Mouse (Mus musculus) layer of hippocampus, adult 2 months (tissue): ENCODE data around the gene D3Ertd254e. TPM values are rescaled to one million over a fixed set of nuclear protein-coding genes. Genes with fewer than 3 reads are reported as not detected.

Experiments
- DNase-seq, 2 experiments: peaks; one replicate each; pipeline ENCODE4 v3.0.0; 2022; ENCODE audit warnings: low spot score in 2 of 2
- H3K27ac ChIP-seq: fragments of 200-600 bp; 2 replicates; pipeline ENCODE4 v1.8.1; 2022
- H3K4me3 ChIP-seq: fragments of 200-600 bp; 2 replicates; pipeline ENCODE4 v1.8.1; 2022; ENCODE audit warnings: mild to moderate bottlenecking
- CTCF ChIP-seq: fragments of 200-600 bp; conservative IDR thresholded peaks from 2 replicates; pipeline ENCODE4 v1.8.1; 2022; ENCODE audit warnings: antibody characterized with exemption, mild to moderate bottlenecking, moderate library complexity
- total RNA-seq, 2 experiments: library from RNA; stranded (reverse); gene quantifications; 2 replicates each; pipeline ENCODE4 v1.2.3; 2021

D3Ertd254e gene
- total RNA-seq, 2 experiments from 2014 or later = 16.2 to 18.9 TPM

DNA sequence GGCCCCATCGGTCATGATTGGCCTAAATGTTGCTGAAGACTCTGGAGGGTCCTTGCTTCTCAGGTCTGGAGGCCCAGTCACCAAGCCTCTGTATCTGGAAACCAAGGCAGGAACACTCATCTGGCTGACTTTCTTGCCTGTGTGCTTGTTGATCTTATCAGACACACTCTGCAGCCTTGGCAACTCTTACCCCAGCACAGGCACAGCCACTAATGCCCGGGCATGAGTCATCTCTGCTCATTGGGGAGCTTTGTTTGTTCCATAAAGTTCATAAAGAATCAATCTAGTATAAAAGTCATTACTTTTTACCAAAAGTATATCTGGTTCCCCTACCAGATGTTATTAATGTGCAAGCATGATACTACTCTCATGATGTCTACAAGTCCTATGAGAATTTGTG lies 22.9 kb downstream of the D3Ertd254e start:
- Histone ChIP-seq H3K4me3 (no peak overlapping the region), H3K27ac (no peak overlapping the region)
- DNase-seq = no peak
- TF ChIP-seq CTCF = no peak

- Histone ChIP-seq H3K27ac (no peak overlapping the region), H3K4me3 (no peak overlapping the region)
- peak; percentile 82 for TF ChIP-seq CTCF
- peak; percentile 65 to 73 for DNase-seq
Measured at GRCm38 (mm10) chr3:36181519-36181918, 30.7 kb downstream of the D3Ertd254e start.

- TF ChIP-seq CTCF = no peak
- Histone ChIP-seq H3K4me3 (no peak overlapping the region), H3K27ac (0 out of 2 replicates have a peak overlapping the region, but pooled peaks have one; percentile 23)
- DNase-seq = no peak
Measured at GRCm38 (mm10) chr3:36186510-36186909, 35.7 kb downstream of the D3Ertd254e start.

DNA sequence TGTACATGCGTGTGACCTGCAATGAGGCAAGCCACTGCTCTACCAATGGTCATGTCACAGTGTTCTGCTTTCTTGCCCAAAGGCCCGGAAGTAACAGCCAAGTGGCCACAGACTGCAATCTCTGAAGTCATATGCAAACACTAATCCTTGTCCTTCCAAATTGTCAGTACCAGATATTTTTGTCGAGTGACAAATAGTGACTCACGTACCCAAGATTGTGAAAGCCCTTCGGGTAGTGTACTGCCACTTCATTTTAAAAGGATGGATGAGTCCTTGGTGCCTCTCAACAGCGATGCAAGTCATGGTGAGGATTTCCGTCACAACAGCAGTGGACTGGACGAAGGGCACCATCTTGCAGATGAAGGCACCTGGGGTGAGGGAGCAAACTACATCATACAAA lies 38.4 kb downstream of the D3Ertd254e start:
- no peak overlapping the region for H3K27ac ChIP-seq
- TF ChIP-seq CTCF = no peak
- no peak overlapping the region for H3K4me3 ChIP-seq
- DNase-seq = no peak

GRCm38 (mm10) chr3:36201098-36201497 lies 50.3 kb downstream of the D3Ertd254e start:
- no peak overlapping the region for H3K27ac ChIP-seq
- no peak for TF ChIP-seq CTCF
- H3K4me3 ChIP-seq = no peak overlapping the region
- DNase-seq = no peak

DNA sequence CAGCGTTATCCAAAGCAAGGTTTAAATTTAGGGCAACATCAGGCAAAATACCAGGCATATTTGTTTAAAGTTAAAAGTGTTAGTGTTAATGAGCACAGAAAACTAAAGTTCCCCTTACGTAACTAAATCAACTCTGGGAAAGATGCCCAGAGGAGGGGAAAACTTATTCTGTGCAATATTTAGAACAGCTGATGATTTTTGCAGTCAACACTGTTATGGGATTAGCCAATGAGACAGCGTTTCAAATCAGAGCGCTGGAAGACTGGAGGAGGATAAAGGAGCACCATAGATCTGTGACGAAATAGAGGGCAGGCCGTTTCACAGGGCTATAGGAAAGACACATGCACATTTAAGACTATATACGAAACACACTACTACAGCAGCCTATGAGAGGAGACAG lies 52.1 kb downstream of the D3Ertd254e start:
- no peak for TF ChIP-seq CTCF
- Histone ChIP-seq H3K27ac (peak overlapping the region; percentile 64; the same call in 1 of the 2 replicates), H3K4me3 (no peak overlapping the region)
- DNase-seq = peak; percentile 45 to 69

GRCm38 (mm10) chr3:36207520-36208264 lies 56.9 kb downstream of the D3Ertd254e start:
- no peak for TF ChIP-seq CTCF
- no peak overlapping the region for H3K27ac ChIP-seq

DNA sequence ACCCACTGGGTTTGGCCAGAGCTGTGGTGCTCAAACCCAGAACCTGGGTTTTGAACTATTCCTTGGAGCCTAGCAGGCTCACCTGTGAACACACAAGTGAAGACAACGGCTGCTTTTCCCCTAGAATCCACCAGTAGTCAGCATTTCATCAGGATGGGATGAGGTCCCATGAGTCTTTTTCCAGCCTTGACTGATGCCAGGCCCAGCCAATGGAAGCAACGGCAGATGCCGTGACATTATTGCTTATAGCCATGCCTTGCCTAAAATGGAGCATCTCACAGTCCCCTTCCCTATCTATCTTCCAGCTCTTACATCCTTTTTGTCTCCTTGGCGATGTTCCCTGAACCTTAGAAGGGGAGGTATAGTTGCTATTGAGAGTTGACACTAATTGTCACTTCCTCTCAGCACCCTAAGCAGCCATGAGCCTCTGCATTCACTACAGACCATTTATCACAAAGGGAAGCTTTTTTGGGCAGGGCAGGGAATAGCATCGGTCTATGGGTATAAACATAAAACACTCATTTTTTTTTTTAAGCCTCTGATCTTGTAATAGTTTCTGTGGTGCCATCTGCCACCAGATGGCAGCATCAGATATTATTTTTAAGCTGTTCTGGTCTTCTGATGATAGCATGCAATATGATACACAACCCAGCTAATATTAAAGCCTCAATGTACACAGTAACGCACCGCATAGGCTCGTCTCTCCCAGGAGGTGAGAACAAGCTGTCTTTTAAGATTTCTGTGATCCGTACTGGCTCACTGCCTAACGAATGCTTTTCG lies 59.1 kb downstream of the D3Ertd254e start:
- DNase-seq = peak; percentile 46 to 62
- peak; percentile 82 for TF ChIP-seq CTCF
- Histone ChIP-seq H3K27ac (0 out of 2 replicates have a peak overlapping the region, but pooled peaks have one; percentile 32), H3K4me3 (no peak overlapping the region)

More at GRCm38 (mm10) chr3:36207520-36208264, 56.9 kb downstream of the D3Ertd254e start:
- no peak for DNase-seq
- H3K4me3 ChIP-seq = no peak overlapping the region

GRCm38 (mm10) chr3:36210939-36211338 lies 60.1 kb downstream of the D3Ertd254e start:
- Histone ChIP-seq H3K4me3 (no peak overlapping the region), H3K27ac (no peak overlapping the region)
- no peak for DNase-seq
- TF ChIP-seq CTCF = no peak

GRCm38 (mm10) chr3:36212758-36213157 lies 61.9 kb downstream of the D3Ertd254e start:
- H3K27ac ChIP-seq = no peak overlapping the region
- H3K4me3 ChIP-seq = no peak overlapping the region
- TF ChIP-seq CTCF = no peak
- no peak for DNase-seq

Other genes with a start within 250 kb of the D3Ertd254e start
- 10 to 100 TPM; 69.6 to 81.1 TPM for gene Dcun1d1, start 213.6 kb upstream of the D3Ertd254e start, total RNA-seq
- gene Mccc1, start 150.3 kb upstream of the D3Ertd254e start, total RNA-seq = 10 to 100 TPM; 38.4 to 45.3 TPM
- not detected for gene Ccdc144b, start 97.5 kb upstream of the D3Ertd254e start, total RNA-seq
- 10 to 100 TPM; 45.4 to 49.0 TPM for gene Acad9, start 85.0 kb upstream of the D3Ertd254e start, total RNA-seq
- gene Qrfpr, start 71.3 kb downstream of the D3Ertd254e start, total RNA-seq = 1 to 10 TPM in 1 of 2 experiments, under 1 TPM in 1; 0.92 to 1.1 TPM